Mouse (Mus musculus) thymus, postnatal 0 days (tissue): ENCODE data around the gene Hoxa11. TPM values are rescaled to one million over a fixed set of nuclear protein-coding genes. Genes with fewer than 3 reads are reported as not detected.
A peak's percentile ranks its signal among the peaks of the same experiment; 100 is the strongest.

ENCODE experiments used
- DNase-seq: peaks from one replicate; pipeline ENCODE4 v3.0.0-alpha.2; 2015; ENCODE audit warnings: low spot score
- polyA plus RNA-seq: library from polyadenylated mRNA; unstranded; fragments of >200 nt; fragmentation: Nextera tagmentation; extraction: Ambion mirVana; gene quantifications from 2 replicates; pipeline ENCODE4 v1.2.1, GENCODE M21; 2015

Hoxa11 gene
- polyA plus RNA-seq, 1 experiment from 2014 or later = not detected

GRCm38 (mm10) chr6:52220003-52220864 lies 25.4 kb downstream of the Hoxa11 start:
- no peak for DNase-seq

GRCm38 (mm10) chr6:52219234-52219942 lies 26.2 kb downstream of the Hoxa11 start:
- no peak for DNase-seq

DNA sequence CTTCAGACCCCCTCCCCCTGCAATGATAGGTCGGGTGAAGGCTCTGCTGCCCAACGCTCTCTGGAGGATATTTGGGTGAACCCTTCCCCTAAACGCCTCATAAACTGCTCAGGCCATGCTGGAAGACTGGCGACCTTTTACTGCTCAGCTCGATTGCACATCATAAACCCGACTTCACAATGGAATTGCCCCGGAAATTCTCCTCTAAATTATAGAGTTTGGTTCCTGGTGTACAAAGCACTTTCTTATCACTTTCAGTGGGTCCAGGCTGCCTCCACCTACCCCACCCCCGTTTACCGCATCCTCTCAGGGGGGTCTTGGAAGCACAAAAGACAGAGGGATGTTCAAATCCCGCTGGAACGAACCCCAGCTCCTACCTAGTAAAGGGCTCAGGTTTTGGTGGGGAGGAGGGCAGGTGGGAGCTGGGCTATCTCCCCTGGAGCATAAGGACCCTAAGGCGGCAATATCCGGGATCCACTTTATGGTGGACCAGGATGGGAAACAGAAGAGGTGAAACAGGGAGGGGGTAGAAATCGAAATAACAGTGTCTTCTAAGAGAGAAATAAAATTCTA lies 26.9 kb downstream of the Hoxa11 start:
- DNase-seq = no peak

GRCm38 (mm10) chr6:52217895-52218642 lies 27.5 kb downstream of the Hoxa11 start:
- DNase-seq = no peak

DNA sequence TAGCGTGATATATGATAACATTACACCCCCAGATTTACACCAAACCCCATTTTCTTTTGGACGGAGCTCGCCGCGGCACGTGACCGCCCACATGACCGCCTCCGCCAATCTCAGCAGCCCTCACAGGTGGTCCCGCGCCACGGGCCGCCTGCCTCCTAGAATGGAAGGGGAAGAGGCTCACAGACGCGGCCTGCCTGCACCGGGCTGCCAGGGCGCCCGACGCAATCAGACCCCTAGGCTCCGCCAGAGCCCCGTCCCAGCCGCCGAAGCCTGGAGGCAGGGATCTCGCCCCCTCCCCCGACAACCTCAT lies 28.2 kb downstream of the Hoxa11 start:
- DNase-seq = peak; percentile 57

GRCm38 (mm10) chr6:52216691-52217458 lies 28.7 kb downstream of the Hoxa11 start:
- DNase-seq = no peak

DNA sequence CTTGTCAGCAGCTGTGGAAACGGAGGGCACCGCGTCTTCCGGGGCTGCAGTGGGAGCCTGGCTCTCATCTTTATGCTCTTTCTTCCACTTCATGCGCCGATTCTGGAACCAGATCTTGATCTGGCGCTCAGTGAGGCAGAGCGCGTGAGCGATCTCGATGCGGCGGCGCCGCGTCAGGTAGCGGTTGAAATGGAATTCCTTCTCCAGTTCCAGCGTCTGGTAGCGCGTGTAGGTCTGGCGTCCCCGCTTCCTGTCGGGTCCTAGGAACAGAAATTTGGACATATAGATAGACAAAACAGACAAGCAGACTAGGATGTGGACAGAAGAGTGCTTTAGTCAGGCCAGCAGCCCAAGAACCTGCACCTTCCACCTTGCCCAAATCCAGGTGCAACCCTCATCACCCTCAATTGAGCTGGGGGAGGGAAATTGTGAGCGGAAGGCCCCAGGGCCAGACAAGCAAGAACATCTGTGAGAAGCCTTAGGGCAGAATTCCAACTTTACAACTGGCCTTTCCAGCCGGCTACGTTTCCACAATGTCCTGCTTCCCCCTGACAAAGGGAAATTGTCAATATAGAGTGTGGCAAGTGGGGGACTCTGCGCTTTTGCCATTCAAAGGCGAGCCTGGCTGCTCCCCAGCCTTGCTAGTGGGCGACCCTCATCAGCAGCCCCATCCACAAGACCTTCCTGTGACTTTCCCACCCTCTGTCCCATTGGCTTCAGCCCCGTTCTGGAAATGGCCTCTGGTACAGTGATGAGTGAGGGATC lies 29.7 kb downstream of the Hoxa11 start:
- DNase-seq = no peak

GRCm38 (mm10) chr6:52215070-52215469 lies 30.5 kb downstream of the Hoxa11 start:
- no peak for DNase-seq

DNA sequence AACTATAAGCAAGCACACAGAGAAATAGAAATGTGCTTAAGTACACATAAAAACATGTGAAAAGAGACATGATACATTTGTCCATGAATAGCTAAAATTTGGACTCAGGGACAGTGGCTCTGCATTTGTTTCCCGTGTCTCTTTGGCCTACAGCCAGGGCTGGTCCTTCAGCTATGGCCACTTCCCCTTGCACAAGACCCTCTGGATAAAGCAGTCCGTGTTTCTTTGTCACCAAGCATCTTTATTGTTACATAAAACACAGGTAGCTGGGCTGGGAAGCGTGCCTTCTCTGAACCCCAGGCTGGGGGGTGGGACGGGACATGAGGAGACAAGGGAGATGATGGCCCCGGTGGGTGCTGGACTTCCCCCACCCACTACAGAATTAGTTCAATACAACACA lies 31.3 kb downstream of the Hoxa11 start:
- DNase-seq = no peak

DNA sequence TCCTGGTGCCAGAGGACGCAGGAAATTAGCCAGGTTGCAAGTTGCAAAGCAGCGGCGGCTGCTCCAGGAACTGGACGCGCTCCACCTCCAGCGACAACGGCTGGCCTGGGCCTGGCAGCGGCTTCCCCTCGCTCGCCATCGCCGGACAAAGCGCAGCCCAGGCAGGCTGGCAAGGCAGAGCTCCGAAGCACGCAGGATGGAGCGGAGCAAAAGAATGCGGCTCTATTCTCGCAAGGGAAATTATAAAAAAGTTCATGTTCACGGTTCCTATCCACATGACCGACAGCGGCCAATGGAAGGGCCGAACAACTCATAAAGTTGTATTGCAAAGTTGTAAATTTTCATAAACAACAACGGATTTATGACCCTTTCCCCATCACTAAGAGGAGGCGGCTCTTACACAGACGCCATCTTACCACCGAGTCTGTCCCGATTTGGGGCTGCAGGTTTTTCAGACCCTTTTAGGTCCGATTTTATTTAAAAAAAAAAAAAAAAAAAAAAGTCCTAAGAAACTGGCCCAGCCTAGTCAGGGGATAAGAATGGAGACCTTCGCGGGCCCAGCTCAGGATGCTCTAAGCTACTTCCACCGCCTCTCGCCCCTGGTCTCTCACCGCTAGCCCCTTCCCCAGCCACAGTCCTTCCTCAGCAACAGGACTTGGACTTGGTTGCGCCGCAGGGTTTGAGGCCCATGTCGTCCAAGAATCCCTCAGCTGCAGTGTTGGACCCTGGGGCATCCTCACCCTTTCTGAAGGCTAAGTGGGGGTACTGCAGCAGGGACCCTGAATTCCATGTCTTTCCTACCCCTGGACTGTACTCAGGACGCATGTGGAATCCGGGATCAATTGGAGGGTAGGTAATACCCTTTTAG lies 32.3 kb downstream of the Hoxa11 start, which contains the start of the genes Hoxa3 and Gm28308:
Hoxa3 (minus strand) TSS at position 218 of the 868 bp plus-strand sequence.
Gm28308 (minus strand) TSS at position 221 of the 868 bp plus-strand sequence.
- DNase-seq = no peak

DNA sequence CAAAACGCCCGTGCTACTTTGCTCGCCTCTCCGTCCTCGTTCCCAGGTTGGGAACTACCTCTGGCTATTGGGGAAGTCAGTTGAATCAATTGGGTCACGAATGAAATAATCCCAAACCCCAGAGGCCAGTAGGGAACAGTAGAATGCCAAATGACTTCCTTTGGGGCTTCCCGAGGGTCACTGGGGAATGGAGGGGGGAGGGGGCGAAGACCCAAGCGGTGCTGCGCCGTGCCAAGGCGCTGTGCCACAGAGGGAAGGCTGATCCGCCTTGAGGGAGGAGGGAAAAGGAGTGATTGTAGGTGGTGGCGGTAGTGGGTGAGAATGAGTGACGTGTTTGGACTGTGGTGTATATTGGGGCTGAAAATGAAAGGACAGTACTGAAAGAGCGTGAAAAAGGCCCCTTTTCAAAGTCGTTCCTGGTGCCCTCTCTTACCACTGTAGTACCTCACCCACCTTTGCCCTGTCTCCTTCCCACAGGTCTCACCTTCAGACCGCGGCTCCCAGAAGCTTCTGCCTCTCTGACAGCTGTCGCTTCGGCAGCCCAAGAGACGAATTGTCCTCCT lies 33.0 kb downstream of the Hoxa11 start:
- DNase-seq = no peak

DNA sequence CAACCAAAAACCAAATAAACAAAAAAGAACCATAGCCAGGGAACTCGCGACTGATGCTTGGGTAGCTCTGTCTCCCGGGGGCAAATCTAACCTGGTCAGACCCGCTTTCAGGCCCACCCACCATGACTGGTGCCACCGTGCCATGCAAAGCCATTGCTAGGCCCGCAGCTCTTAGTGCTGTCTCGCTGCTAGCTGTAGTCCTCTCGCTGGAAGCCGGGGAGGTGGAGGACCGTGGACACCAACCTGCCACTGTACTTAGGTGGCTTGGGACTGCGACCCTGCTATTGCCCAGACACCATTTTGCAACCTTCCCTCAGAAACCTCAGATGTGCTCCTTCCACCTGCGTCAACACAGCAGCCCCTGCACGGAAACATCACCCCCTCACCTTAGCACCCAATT lies 33.6 kb downstream of the Hoxa11 start:
- no peak for DNase-seq

DNA sequence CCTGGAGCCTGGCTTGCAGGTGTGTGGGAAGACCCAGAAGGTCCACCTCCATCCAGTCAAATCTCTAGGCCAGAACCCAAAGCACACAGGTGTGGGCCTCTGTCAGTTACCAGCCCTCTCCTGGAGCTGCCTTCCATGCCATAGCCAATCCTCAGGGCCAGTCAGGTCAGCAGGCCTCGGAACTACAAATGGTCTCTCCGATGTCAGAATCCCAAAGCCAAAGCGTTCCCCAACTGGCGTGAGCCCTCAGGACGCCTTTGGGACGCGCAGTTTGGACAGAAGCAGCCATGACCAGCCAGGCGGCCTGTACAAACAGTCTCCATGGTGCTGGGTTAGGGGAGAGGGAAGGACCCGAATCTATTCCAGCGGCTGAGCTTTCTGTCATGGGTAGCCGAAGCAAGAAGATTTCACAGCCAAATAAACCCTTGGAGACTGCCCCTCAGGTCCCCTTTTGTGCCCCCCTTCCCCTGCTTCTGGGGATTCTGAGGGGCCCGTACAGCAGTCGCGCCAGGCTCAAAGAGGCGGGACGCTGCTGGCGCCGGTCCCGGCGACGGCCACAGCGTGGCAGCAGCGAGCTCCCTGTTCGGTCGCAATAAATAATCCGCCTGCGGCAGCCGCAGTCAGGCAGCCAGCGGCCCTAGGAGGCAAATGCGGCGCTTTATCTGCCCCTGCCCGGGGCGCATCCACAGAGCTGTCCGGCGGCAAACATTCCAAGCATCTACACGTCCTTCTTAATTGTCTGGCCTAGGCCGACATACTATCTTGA lies 34.3 kb downstream of the Hoxa11 start:
- peak; percentile 63 for DNase-seq

DNA sequence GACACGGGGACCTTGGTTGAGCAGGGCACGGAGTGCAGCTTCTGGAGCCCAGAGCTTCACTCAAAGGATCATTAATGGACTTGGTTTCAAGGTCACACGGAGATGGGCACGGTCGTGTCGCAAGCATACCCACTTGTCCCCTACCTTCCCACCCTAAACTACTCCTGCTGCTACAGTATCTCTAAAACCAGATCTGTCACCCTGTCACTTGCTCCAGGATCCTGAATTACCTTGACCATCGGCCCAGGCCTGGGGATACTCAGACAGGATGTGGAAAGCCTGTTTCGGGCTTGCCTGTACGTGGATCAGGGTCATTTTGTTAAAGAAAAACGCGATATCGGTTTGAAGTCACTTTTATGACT lies 35.9 kb downstream of the Hoxa11 start:
- no peak for DNase-seq

DNA sequence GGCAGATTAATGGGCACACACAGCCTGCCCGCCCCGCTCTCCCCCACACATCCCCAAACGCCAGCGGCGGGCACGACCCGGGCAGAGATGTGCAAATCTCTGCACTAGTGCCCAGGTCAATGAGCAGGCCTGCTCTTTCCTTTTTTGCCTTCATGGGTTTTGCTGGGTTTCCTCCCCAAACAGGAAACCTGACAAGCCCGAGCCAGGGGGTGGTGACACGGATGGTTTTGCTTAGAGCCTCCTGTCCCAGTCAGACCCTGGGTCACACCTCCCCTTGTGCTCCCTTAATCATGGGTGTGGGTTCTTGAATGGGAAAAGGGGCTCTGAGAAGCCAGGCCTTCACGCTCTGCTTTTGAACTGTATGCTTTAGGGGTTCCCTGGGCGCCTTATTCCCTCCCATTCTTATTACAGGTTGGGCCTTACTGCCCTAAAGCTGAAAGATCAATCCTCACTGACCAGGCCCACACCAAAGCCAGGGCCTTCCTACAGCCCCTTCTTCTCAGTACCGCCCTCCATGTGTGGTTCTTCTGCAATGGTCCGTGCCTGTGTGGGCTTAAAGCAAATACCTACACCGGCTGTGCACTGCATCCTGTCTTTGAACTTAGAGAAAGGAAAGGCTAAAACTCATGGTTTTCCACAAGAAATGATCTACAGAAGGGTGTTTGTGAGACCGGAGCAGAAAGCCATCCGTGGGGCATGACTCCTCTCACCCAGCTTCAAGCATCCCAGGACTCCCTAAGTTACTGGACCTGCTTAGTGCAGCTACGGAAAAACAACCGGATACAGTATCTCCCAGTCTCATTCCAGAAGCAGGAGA lies 36.5 kb downstream of the Hoxa11 start:
- no peak for DNase-seq

DNA sequence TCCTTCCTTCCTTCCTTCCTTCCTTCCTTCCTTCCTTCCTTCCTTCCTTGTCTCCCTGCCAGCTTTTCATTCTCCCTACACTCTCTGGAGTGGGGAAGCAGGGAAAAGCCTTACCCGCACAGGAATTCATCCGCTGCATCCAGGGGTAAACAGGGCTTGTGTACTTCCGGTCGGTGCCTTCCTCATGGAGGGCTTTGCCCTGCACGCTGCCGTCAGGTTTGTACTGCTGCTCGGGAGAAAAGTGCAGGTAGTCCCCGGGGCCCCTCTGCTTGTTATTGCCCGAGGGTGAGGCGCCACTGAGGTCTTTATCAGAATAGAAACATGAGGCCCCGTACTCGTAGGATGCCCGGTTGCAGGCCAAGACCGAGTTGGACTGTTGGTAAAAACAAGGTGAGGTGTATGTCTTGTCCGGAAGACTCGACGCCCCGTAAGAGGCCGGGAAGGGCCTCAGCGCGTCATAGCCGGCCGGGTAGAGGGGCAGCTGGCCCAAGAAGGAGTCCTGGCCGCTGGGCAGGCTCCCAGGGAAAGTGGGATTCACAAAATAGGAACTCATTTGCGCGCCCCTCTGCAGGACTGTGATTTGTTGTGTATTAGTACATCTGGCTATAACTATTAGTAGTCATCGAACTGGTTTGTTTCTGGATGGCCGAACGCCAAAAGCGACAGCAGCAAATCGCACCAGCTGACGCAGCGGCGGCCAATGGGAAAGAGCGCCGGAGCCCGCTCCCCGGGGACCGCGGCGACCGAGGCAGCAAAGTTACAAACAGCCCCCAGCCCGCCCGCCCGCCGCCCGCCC lies 37.3 kb downstream of the Hoxa11 start, which contains the start of gene Hoxa6:
Hoxa6 (minus strand) TSS at position 651 of the 796 bp plus-strand sequence.
- no peak for DNase-seq
